In genomic region chr13:99052076-99052475, GRCm38 (mm10) we compare ENCODE assay signal across 16 mouse cellular contexts.
A peak's percentile ranks its signal among the peaks of the same experiment; 100 is the strongest.
DNase-seq lines count a peak whose midpoint lies in the region.
"Had no signal": no experiment of that assay in that cellular context is flagged by ENCODE, and none has a peak within 500 bp of the region (broad histone marks: within the 10 kb centered on the region; RNA-seq: fewer than 3 reads in every experiment).

No protein-coding gene starts in this region.

- DNase-seq in heart, adult 11 months, result peak; percentile 51
- no peak for DNase-seq in heart, postnatal 25 days (ENCODE audit: low spot score)
- peak; percentile 60 for DNase-seq in heart, embryonic 10.5 days (ENCODE audit: low spot score)
- DNase-seq in heart, postnatal 36 days, result no peak
- DNase-seq: adrenal gland, adult 2 months; adrenal gland, adult 8-10 months; adrenal gland, postnatal 10 days; adrenal gland, postnatal 14 days; adrenal gland, postnatal 25 days; adrenal gland, postnatal 36 days; B cell, adult 2 months; cerebellum, adult 11 months; cerebellum, adult 11-12 months; cerebellum, adult 18-20 months had no signal

- peaks cover 9% of the 10 kb centered on the region for H3K4me1 ChIP-seq in heart, embryonic 10.5 days

- no peaks in the 10 kb centered on the region for H3K36me3 ChIP-seq in heart, embryonic 10.5 days
- H3K36me3 ChIP-seq: G1E had no signal

- no peak overlapping the region for H3K4me3 ChIP-seq in heart, embryonic 10.5 days

- intact Hi-C loops in heart, postnatal 25 days (cut with DNase I), result no loop called here
- intact Hi-C loops in heart, postnatal 36 days (cut with DNase I), result no loop called here

- H3K27me3 ChIP-seq in heart, embryonic 10.5 days (ENCODE audit: insufficient read depth, poor library complexity, severe bottlenecking), result peaks cover 5% of the 10 kb centered on the region; the same call in 1 of the 2 replicates
- H3K27me3 ChIP-seq: Patski had no signal

- 78% methylated on average over 1 of the region's 1 CpGs for WGBS in heart, embryonic 10.5 days

- H3K9me3 ChIP-seq in heart, embryonic 10.5 days, result no peaks in the 10 kb centered on the region
- H3K9me3 ChIP-seq: G1E had no signal

- H3K27ac ChIP-seq in heart, embryonic 10.5 days, result no peak overlapping the region

Comparison
In these comparisons a context has a peak if more than half of its experiments do, and no peak if none do; other contexts are left out.
1. DNase-seq: peak in heart, adult 11 months (single experiment) and heart, embryonic 10.5 days (single experiment); none in heart, postnatal 25 days (single experiment) and heart, postnatal 36 days (0 of 2).